Mouse (Mus musculus) stomach, postnatal 0 days (tissue): ENCODE data around the gene Aspa.

ENCODE experiments used
- CTCF ChIP-seq: IDR thresholded peaks from 2 replicates; pipeline ENCODE4 v1.5.1; 2016; ENCODE audit warnings: antibody characterized with exemption, low read depth, mild to moderate bottlenecking, moderate library complexity
- EP300 ChIP-seq: optimal IDR thresholded peaks from 2 replicates; pipeline ENCODE3; 2016; ENCODE audit warnings: antibody characterized with exemption

- TF ChIP-seq CTCF (no peak), EP300 (no peak)
Observed at GRCm38 (mm10) chr11:73258664-73259063, 70.7 kb downstream of the Aspa start.
